Mouse (Mus musculus): ENCODE results near the gene Gm10974. TPM values are rescaled to one million over a fixed set of nuclear protein-coding genes. Genes with fewer than 3 reads are reported as not detected.

Gm10974 gene
- total and polyA plus RNA-seq, 3 experiments = not detected

- Histone ChIP-seq H3K36me3 (ENCODE audit: control insufficient read depth in 1 of 2, insufficient read depth in 2 of 2, low read length in 2 of 2) (no peaks in the 10 kb centered on the region), H3K9ac (ENCODE audit: control insufficient read depth, low read depth, low read length, poor library complexity, severe bottlenecking) (no peak overlapping the region), H3K4me3 (ENCODE audit: control insufficient read depth in 1 of 2, insufficient read depth in 1 of 2, low read depth in 2 of 2, low read length in 2 of 2) (no peak overlapping the region), H3K9me3 (replicated peaks; ENCODE audit: insufficient read depth, low read length) (no peaks in the 10 kb centered on the region), H3K27me3 (ENCODE audit: control insufficient read depth in 1 of 2, insufficient read depth in 2 of 2, low read length in 2 of 2) (no peaks in the 10 kb centered on the region; a peak in 1 of 4 replicates), H3K27ac (ENCODE audit: control insufficient read depth, low read depth, low read length) (no peak overlapping the region), H3K79me2 (ENCODE audit: control insufficient read depth, insufficient read depth, low read length, poor library complexity) (no peaks in the 10 kb centered on the region), H3K4me1 (ENCODE audit: control insufficient read depth in 1 of 2, insufficient read depth in 2 of 2, low read length in 2 of 2) (no peaks in the 10 kb centered on the region)
- TF ChIP-seq BHLHE40 (IDR thresholded peaks at IDR 0.05; ENCODE audit: borderline replicate concordance, low read depth, low read length) (no peak), MYB (IDR thresholded peaks at IDR 0.05; ENCODE audit: low read depth, low read length) (no peak), EP300 (IDR thresholded peaks at IDR 0.05; ENCODE audit: low read depth in 1 of 2, low read length in 2 of 2) (no peak), POLR2AphosphoS2 (IDR thresholded peaks at IDR 0.05; ENCODE audit: low read length) (no peak), USF1 (IDR thresholded peaks at IDR 0.05; ENCODE audit: low read depth, low read length) (no peak), KAT2A (conservative IDR thresholded peaks at IDR 0.05; ENCODE audit: low read depth, low read length) (no peak), CTCF (IDR thresholded peaks at IDR 0.05 in 2 of 3, conservative IDR thresholded peaks at IDR 0.05 in 1 of 3; ENCODE audit: control insufficient read depth in 1 of 3, insufficient read depth in 1 of 3, low read depth in 2 of 3, low read length in 3 of 3, poor library complexity in 1 of 3, severe bottlenecking in 1 of 3) (peak; percentile 47 to 72 (median 67); a peak in 5 of 6 replicates), SMC3 (IDR thresholded peaks at IDR 0.05; ENCODE audit: low read depth, low read length) (peak; percentile 70), NELFE (IDR thresholded peaks at IDR 0.05; ENCODE audit: low read depth, low read length) (no peak), MYC (IDR thresholded peaks at IDR 0.05; ENCODE audit: low read depth, low read length) (no peak), POLR2AphosphoS5 (IDR thresholded peaks at IDR 0.05; ENCODE audit: borderline replicate concordance, low read depth, low read length) (no peak), MAFK (IDR thresholded peaks at IDR 0.05; ENCODE audit: borderline replicate concordance, low read depth, low read length) (no peak), ETS1 (IDR thresholded peaks at IDR 0.05; ENCODE audit: low read depth, low read length) (no peak), POLR2A (IDR thresholded peaks at IDR 0.05; ENCODE audit: control insufficient read depth in 1 of 2, insufficient read depth in 1 of 2, low read depth in 1 of 2, low read length in 2 of 2, poor library complexity in 1 of 2) (no peak), RAD21 (IDR thresholded peaks at IDR 0.05; ENCODE audit: low read depth, low read length) (peak; percentile 61), TAL1 (IDR thresholded peaks at IDR 0.05; ENCODE audit: low read length) (no peak), TCF12 (IDR thresholded peaks at IDR 0.05; ENCODE audit: low read depth, low read length) (no peak), UBTF (IDR thresholded peaks at IDR 0.05; ENCODE audit: borderline replicate concordance, insufficient read depth, low read depth, low read length) (no peak), ZC3H11A (IDR thresholded peaks at IDR 0.05; ENCODE audit: low read depth, low read length) (peak; percentile 41), USF2 (IDR thresholded peaks at IDR 0.05; ENCODE audit: borderline replicate concordance in 1 of 2, insufficient read depth in 1 of 2, low read depth in 1 of 2, low read length in 2 of 2) (no peak)
- peak; percentile 55 for DNase-seq (ENCODE audit: low read depth, low spot score)
These were observed 43.7 kb downstream of the Gm10974 start for GRCm38 (mm10) chr7:66409433-66409832.

- Histone ChIP-seq H3K9me3 (replicated peaks; ENCODE audit: insufficient read depth, low read length) (no peaks in the 10 kb centered on the region), H3K27me3 (ENCODE audit: control insufficient read depth in 1 of 2, insufficient read depth in 2 of 2, low read length in 2 of 2) (no peaks in the 10 kb centered on the region; a peak in 1 of 4 replicates), H3K79me2 (ENCODE audit: control insufficient read depth, insufficient read depth, low read length, poor library complexity) (no peaks in the 10 kb centered on the region), H3K4me3 (ENCODE audit: control insufficient read depth in 1 of 2, insufficient read depth in 1 of 2, low read depth in 2 of 2, low read length in 2 of 2) (no peak overlapping the region), H3K27ac (ENCODE audit: control insufficient read depth, low read depth, low read length) (no peak overlapping the region), H3K9ac (ENCODE audit: control insufficient read depth, low read depth, low read length, poor library complexity, severe bottlenecking) (no peak overlapping the region), H3K36me3 (ENCODE audit: control insufficient read depth in 1 of 2, insufficient read depth in 2 of 2, low read length in 2 of 2) (no peaks in the 10 kb centered on the region), H3K4me1 (ENCODE audit: control insufficient read depth in 1 of 2, insufficient read depth in 2 of 2, low read length in 2 of 2) (no peaks in the 10 kb centered on the region)
- DNase-seq (ENCODE audit: low read depth, low spot score) = no peak
- TF ChIP-seq POLR2AphosphoS5 (IDR thresholded peaks at IDR 0.05; ENCODE audit: borderline replicate concordance, low read depth, low read length) (no peak), RCOR1 (IDR thresholded peaks at IDR 0.05; ENCODE audit: low read depth, low read length) (no peak), E2F4 (IDR thresholded peaks at IDR 0.05; ENCODE audit: borderline replicate concordance, low read depth, low read length) (no peak), ZMIZ1 (IDR thresholded peaks at IDR 0.05; ENCODE audit: low read depth, low read length) (no peak)
These were observed 47.4 kb downstream of the Gm10974 start for GRCm38 (mm10) chr7:66413093-66413492.

Measured in MEL (cell line).